In the genomic region with DNA sequence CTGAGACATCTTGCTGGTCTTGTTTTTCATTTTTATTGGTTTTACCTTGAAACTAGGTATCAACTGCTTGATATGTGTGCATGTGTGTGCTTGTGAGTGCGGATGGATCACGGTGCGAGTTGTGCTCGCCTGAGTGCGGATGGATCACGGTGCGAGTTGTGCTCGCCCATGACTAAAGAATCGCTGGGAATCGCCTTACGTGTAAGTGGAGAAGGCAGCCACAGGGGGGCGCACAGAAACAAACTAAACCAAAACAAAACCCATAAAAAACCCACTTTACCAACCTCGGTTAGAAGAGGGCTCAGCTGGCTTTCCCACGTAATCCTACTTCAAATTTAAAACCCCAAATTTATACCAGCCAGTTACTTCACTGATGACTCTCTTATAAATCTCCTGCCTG, we compare ENCODE assay signal across 8 mouse cellular contexts. TPM values are rescaled to one million over a fixed set of nuclear protein-coding genes. Genes with fewer than 3 reads are reported as not detected.
DNase-seq lines count a peak whose midpoint lies in the region; ATAC-seq and TF ChIP-seq lines count a peak whose summit lies in the region.

No protein-coding gene starts in this region.

- TF ChIP-seq POLR2A in cerebellum, adult 2 months (IDR thresholded peaks at IDR 0.05; ENCODE audit: borderline replicate concordance, insufficient read depth, low read length), result no peak

- peak; percentile 71 for TF ChIP-seq CTCF in cerebellum, adult 2 months (IDR thresholded peaks at IDR 0.05; ENCODE audit: borderline replicate concordance, insufficient read depth, low read depth, low read length)

- H3K4me2 ChIP-seq in midbrain, embryonic 14.5 days (ENCODE audit: low read length), result no peak overlapping the region
- no peak overlapping the region for H3K4me2 ChIP-seq in midbrain, embryonic 15.5 days

- DNase-seq in midbrain, embryonic 14.5 days, result peak; percentile 82
- peak; percentile 84 for DNase-seq in NIH3T3 (ENCODE audit: low read depth)
- peak; percentile 50 to 64 for DNase-seq in cerebellum, adult 2 months
- DNase-seq in heart, postnatal 10 days, result peak; percentile 48 to 71
- peak; percentile 54 to 73 for DNase-seq in left cerebral cortex, postnatal 25 days (ENCODE audit: low spot score in 2 of 2)
- peak; percentile 11 for DNase-seq in retina, adult 2 months (ENCODE audit: low read depth, low spot score)
- no peak for DNase-seq in yolk sac, embryonic 10.5 days (ENCODE audit: low spot score)

- intact Hi-C loops in heart, postnatal 10 days (cut with DNase I), result loop anchor here (1.0 to 5.0 kb wide), 3 partner anchors 77 to 260 kb away; no protein-coding TSS in a partner anchor
- intact Hi-C loops in left cerebral cortex, postnatal 25 days (cut with DNase I), result loop anchor here (1.0 to 10.0 kb wide), 4 partner anchors 82 to 260 kb away; a partner anchor contains a TSS

- H3K27ac ChIP-seq in midbrain, embryonic 14.5 days (replicated peaks; ENCODE audit: low read depth, low read length), result no peak overlapping the region
- H3K27ac ChIP-seq in midbrain, embryonic 15.5 days, result no peak overlapping the region
- H3K27ac ChIP-seq in cerebellum, adult 2 months (ENCODE audit: insufficient read depth, low read length), result no peak overlapping the region

- no peaks in the 10 kb centered on the region for H3K36me3 ChIP-seq in midbrain, embryonic 14.5 days (ENCODE audit: control insufficient read depth, insufficient read depth, low read length)
- H3K36me3 ChIP-seq in midbrain, embryonic 15.5 days (replicated peaks), result no peaks in the 10 kb centered on the region

- no peak for ATAC-seq in midbrain, embryonic 14.5 days (ENCODE audit: low FRiP score, low TSS enrichment)
- ATAC-seq in midbrain, embryonic 15.5 days (replicated peaks), result no peak

- no peaks in the 10 kb centered on the region for H3K9me3 ChIP-seq in midbrain, embryonic 14.5 days (ENCODE audit: control insufficient read depth, low read length)
- H3K9me3 ChIP-seq in midbrain, embryonic 15.5 days, result no peaks in the 10 kb centered on the region

- H3K4me1 ChIP-seq in midbrain, embryonic 14.5 days (ENCODE audit: control insufficient read depth, insufficient read depth, low read length), result no peaks in the 10 kb centered on the region
- no peaks in the 10 kb centered on the region for H3K4me1 ChIP-seq in midbrain, embryonic 15.5 days
- no peaks in the 10 kb centered on the region for H3K4me1 ChIP-seq in cerebellum, adult 2 months (ENCODE audit: control insufficient read depth, insufficient read depth, low read length)

- H3K27me3 ChIP-seq in midbrain, embryonic 14.5 days (ENCODE audit: control insufficient read depth, insufficient read depth, low read length), result no peaks in the 10 kb centered on the region
- no peaks in the 10 kb centered on the region for H3K27me3 ChIP-seq in midbrain, embryonic 15.5 days (replicated peaks)
- H3K27me3 ChIP-seq in cerebellum, adult 2 months (ENCODE audit: control insufficient read depth, insufficient read depth, low read length), result no peaks in the 10 kb centered on the region

- no peak overlapping the region for H3K9ac ChIP-seq in midbrain, embryonic 14.5 days (replicated peaks; ENCODE audit: low read length)
- no peak overlapping the region for H3K9ac ChIP-seq in midbrain, embryonic 15.5 days

- WGBS in midbrain, embryonic 14.5 days, result 35% methylated on average over 14 of the region's 14 CpGs
- WGBS in midbrain, embryonic 15.5 days, result 31% methylated on average over 14 of the region's 14 CpGs
- WGBS in cerebellum, adult 2 months, result 26% methylated on average over 14 of the region's 14 CpGs

- H3K4me3 ChIP-seq in midbrain, embryonic 14.5 days (replicated peaks; ENCODE audit: low read depth, low read length), result no peak overlapping the region
- no peak overlapping the region for H3K4me3 ChIP-seq in midbrain, embryonic 15.5 days
- H3K4me3 ChIP-seq in cerebellum, adult 2 months (replicated peaks; ENCODE audit: insufficient read depth, low read depth, low read length), result no peak overlapping the region

RNA-seq across cellular contexts. Expression of a gene that starts 9.3 kb away (rescaled TPM):
- polyA plus RNA-seq in midbrain, embryonic 14.5 days (2014; fragmentation: Nextera tagmentation; extraction: Ambion mirVana), result 1.2 TPM in 1 of 2 replicates, not detected in the other
- 0.29 and 0.34 TPM in 2 replicates for polyA plus RNA-seq in midbrain, embryonic 15.5 days (2015; fragmentation: Nextera tagmentation; extraction: Ambion mirVana)
- polyA plus RNA-seq in cerebellum, adult 2 months (2012; rRNA removed), result 3.1 and 4.6 TPM in 2 replicates
- total RNA-seq in heart, postnatal 10 days (2021), result not detected
- 1 to 10 TPM in 1 of 2 experiments, under 1 TPM in 1; 0.55 to 2.0 TPM for total RNA-seq in left cerebral cortex, postnatal 25 days (2021)
